Mouse (Mus musculus): ENCODE data around the gene Fancg. TPM values are rescaled to one million over a fixed set of nuclear protein-coding genes. Genes with fewer than 3 reads are reported as not detected.
"Not testable (repeated sequence)": the region's sequence is repeated elsewhere in the genome, so short reads cannot be mapped to it uniquely, and the experiment has no call there.

Fancg gene
- polyA plus RNA-seq, 1 experiment from 2014 or later = 5.5 TPM

DNA sequence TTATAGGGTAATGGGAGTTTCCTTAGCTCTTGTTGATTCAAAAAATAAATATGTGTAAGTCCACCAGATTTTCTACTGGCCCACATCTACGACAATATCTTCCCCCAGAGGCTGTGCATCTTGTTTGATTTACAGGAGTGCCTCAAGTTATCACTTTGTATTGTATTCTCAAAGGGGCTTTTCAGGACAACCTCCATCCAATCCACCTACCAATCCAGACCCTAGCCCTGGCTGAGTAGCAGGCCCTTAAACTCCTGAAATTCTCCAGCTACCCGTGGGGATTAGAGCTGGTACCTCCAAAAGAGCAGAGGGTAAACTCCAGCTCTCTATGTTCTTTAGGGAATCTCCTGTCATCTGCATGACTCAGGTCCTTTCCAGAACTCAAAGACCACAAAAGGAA, 12.3 kb downstream of the Fancg start:
- TF ChIP-seq CTCF (IDR thresholded peaks at IDR 0.05; ENCODE audit: low read depth) = no peak
- no peak for TF ChIP-seq EP300 (IDR thresholded peaks at IDR 0.05; ENCODE audit: low read depth)
- Histone ChIP-seq H3K9me3 (ENCODE audit: low read length) (no peaks in the 10 kb centered on the region), H3K4me1 (ENCODE audit: insufficient read depth) (peaks cover 19% of the 10 kb centered on the region), H3K27me3 (ENCODE audit: insufficient read depth, low read length) (no peaks in the 10 kb centered on the region), H3K4me3 (ENCODE audit: low read depth, low read length) (peak overlapping the region; percentile 95; the same call in 1 of the 2 replicates), H3K27ac (ENCODE audit: low read depth) (no peak overlapping the region), H3K9ac (replicated peaks) (peak overlapping the region; percentile 98), H3K4me2 (ENCODE audit: low read depth, low read length) (peak overlapping the region; percentile 78), H3K36me3 (replicated peaks; ENCODE audit: insufficient read depth, low read length) (peaks cover 29% of the 10 kb centered on the region)
- ATAC-seq (no peak), DNase-seq (no peak)
- WGBS (ENCODE audit: insufficient replicate concordance) = 47% methylated on average over 2 of the region's 2 CpGs

DNA sequence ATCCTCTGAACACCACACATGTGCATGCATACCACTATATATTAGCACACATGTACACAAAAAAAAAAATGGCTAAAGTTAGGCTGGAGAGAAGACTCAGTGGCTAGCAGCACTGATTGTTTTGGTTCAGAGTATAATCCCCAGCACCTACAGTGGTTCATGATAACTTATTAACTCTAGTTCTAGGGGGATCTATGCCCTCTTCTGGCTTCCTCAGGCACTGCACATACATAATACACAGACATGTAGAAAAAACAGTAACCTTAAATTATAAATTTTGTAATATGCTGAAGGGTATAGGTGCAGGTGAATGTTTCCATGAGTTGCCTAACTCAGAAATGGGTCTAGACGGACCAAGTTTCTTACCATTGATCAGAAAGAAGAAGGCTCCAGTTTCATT, 22.0 kb downstream of the Fancg start:
- Histone ChIP-seq H3K27ac (ENCODE audit: low read depth) (no peak overlapping the region), H3K9ac (replicated peaks) (no peak overlapping the region), H3K4me2 (ENCODE audit: low read depth, low read length) (no peak overlapping the region), H3K27me3 (ENCODE audit: insufficient read depth, low read length) (no peaks in the 10 kb centered on the region), H3K9me3 (ENCODE audit: low read length) (no peaks in the 10 kb centered on the region), H3K4me3 (ENCODE audit: low read depth, low read length) (no peak overlapping the region), H3K36me3 (replicated peaks; ENCODE audit: insufficient read depth, low read length) (peaks cover 88% of the 10 kb centered on the region), H3K4me1 (ENCODE audit: insufficient read depth) (no peaks in the 10 kb centered on the region)
- ATAC-seq (no peak), DNase-seq (no peak)
- no peak for TF ChIP-seq EP300 (IDR thresholded peaks at IDR 0.05; ENCODE audit: low read depth)
- peak; percentile 24 for TF ChIP-seq CTCF (IDR thresholded peaks at IDR 0.05; ENCODE audit: low read depth)
- 82% methylated on average over 1 of the region's 1 CpGs for WGBS (ENCODE audit: insufficient replicate concordance)

DNA sequence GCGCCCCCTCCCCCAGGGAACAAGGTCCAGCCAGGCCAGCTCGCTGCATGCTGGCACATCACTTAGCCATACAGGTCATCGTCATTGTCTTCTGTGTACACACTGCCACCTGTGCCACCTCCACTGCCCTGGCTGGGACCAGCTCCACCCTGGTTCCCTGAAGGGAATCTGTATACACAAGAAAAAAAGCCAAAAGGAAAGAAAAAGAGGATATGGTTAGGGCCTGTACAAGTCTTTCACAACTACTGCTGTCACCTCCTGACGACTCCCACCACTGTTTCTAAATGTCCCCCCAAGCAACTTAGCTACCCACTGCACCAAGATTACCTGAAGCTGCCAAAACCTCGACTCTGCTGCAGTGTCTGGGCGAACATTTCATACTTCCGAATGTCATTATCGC, 29.8 kb downstream of the Fancg start:
- not testable (repeated sequence) for H3K9ac ChIP-seq (replicated peaks); H3K4me2 ChIP-seq (ENCODE audit: low read depth, low read length); H3K4me1 ChIP-seq (ENCODE audit: insufficient read depth); H3K27ac ChIP-seq (ENCODE audit: low read depth); H3K9me3 ChIP-seq (ENCODE audit: low read length); DNase-seq; H3K27me3 ChIP-seq (ENCODE audit: insufficient read depth, low read length); H3K4me3 ChIP-seq (ENCODE audit: low read depth, low read length)
- H3K36me3 ChIP-seq (replicated peaks; ENCODE audit: insufficient read depth, low read length) = peaks cover 58% of the 10 kb centered on the region
- ATAC-seq = peak; percentile 51; the same call in 1 of the 2 replicates
- WGBS (ENCODE audit: insufficient replicate concordance) = 74% methylated on average over 7 of the region's 8 CpGs

DNA sequence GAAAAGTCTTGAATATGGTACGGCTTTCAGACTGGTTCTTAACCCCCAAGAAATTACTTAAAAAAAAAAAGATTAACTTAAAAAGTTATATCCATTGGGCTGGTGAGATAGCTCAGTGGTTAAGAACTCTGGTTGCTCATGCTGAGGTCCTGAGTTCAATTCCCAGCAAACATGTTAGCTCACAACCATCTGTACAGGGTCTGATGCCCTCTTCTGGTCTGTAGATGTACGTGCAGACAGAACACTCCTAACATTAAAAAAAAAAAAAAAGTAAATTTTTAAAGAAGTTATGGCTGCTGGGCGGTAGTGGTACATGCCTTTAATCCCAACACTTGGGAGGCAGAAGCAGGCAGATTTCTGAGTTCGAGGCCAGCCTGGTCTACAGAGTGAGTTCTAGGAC, 32.2 kb downstream of the Fancg start:
- no peak overlapping the region for H3K4me2 ChIP-seq (ENCODE audit: low read depth, low read length)
- WGBS (ENCODE audit: insufficient replicate concordance) = 87% methylated on average over 4 of the region's 4 CpGs
- H3K27ac ChIP-seq (ENCODE audit: low read depth) = no peak overlapping the region
- no peaks in the 10 kb centered on the region for H3K27me3 ChIP-seq (ENCODE audit: insufficient read depth, low read length)
- no peaks in the 10 kb centered on the region for H3K4me1 ChIP-seq (ENCODE audit: insufficient read depth)
- no peak overlapping the region for H3K4me3 ChIP-seq (ENCODE audit: low read depth, low read length)
- DNase-seq (no peak), ATAC-seq (no peak)
- H3K9me3 ChIP-seq (ENCODE audit: low read length) = no peaks in the 10 kb centered on the region
- no peak overlapping the region for H3K9ac ChIP-seq (replicated peaks)
- peak; percentile 41 for TF ChIP-seq CTCF (IDR thresholded peaks at IDR 0.05; ENCODE audit: low read depth)
- TF ChIP-seq EP300 (IDR thresholded peaks at IDR 0.05; ENCODE audit: low read depth) = no peak
- peaks cover 34% of the 10 kb centered on the region for H3K36me3 ChIP-seq (replicated peaks; ENCODE audit: insufficient read depth, low read length)

DNA sequence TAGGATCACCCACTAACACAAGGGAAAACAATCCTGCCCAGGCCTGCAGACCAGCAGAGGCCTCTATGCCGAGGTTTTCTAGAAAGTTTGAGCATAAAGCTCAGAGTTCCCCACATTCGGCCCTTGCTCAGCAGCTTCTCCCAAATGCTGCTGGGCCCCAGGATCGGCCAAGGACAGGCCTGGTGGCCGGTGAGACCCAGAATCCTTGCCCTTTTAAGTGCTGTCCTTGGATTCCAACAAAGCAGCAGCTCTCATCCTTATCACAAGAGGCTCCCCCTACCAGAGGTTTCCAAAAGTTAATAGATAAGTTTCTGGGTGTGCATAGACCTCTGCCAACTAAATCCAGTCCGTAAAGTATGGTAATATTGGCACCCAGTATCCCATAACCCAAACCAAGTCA, 36.4 kb downstream of the Fancg start:
- no peak for ATAC-seq
- Histone ChIP-seq H3K9ac (replicated peaks) (no peak overlapping the region), H3K4me2 (ENCODE audit: low read depth, low read length) (no peak overlapping the region), H3K36me3 (replicated peaks; ENCODE audit: insufficient read depth, low read length) (0 out of 2 replicates have a peak, but pooled peaks cover 7% of the 10 kb centered on the region), H3K4me1 (ENCODE audit: insufficient read depth) (no peaks in the 10 kb centered on the region), H3K27ac (ENCODE audit: low read depth) (no peak overlapping the region), H3K4me3 (ENCODE audit: low read depth, low read length) (no peak overlapping the region), H3K27me3 (ENCODE audit: insufficient read depth, low read length) (no peaks in the 10 kb centered on the region), H3K9me3 (ENCODE audit: low read length) (no peaks in the 10 kb centered on the region)
- DNase-seq = no peak
- WGBS (ENCODE audit: insufficient replicate concordance) = 72% methylated on average over 5 of the region's 5 CpGs
- no peak for TF ChIP-seq EP300 (IDR thresholded peaks at IDR 0.05; ENCODE audit: low read depth)

DNA sequence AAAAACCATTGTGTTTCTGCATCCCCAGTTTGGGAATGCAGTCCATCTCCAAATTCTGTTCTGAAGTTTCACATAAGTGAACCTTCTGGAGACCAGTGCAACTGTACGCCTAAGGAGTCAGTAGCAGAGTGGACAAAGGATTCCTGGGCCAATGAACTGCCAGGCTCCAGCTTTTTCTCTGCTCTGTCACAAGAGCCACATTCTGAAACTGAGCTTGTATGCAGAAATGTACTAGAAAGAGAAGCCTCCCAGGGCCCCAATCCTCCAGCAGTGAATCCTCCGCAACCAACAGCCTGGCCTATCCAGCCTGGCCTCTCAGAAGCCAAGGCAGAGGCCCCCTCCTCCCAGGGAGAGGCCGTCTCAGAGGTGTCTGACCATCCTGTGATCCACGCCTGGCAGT, 37.4 kb downstream of the Fancg start:
- 0 out of 2 replicates have a peak, but pooled peaks cover 3% of the 10 kb centered on the region for H3K36me3 ChIP-seq (replicated peaks; ENCODE audit: insufficient read depth, low read length)
- no peaks in the 10 kb centered on the region for H3K9me3 ChIP-seq (ENCODE audit: low read length)
- WGBS (ENCODE audit: insufficient replicate concordance) = 76% methylated on average over 4 of the region's 4 CpGs
- no peak overlapping the region for H3K4me2 ChIP-seq (ENCODE audit: low read depth, low read length)
- no peak overlapping the region for H3K9ac ChIP-seq (replicated peaks)
- no peak overlapping the region for H3K27ac ChIP-seq (ENCODE audit: low read depth)
- H3K4me3 ChIP-seq (ENCODE audit: low read depth, low read length) = no peak overlapping the region
- no peak for TF ChIP-seq EP300 (IDR thresholded peaks at IDR 0.05; ENCODE audit: low read depth)
- TF ChIP-seq CTCF (IDR thresholded peaks at IDR 0.05; ENCODE audit: low read depth) = no peak
- no peaks in the 10 kb centered on the region for H3K27me3 ChIP-seq (ENCODE audit: insufficient read depth, low read length)
- no peak for ATAC-seq
- H3K4me1 ChIP-seq (ENCODE audit: insufficient read depth) = no peaks in the 10 kb centered on the region
- DNase-seq = no peak

DNA sequence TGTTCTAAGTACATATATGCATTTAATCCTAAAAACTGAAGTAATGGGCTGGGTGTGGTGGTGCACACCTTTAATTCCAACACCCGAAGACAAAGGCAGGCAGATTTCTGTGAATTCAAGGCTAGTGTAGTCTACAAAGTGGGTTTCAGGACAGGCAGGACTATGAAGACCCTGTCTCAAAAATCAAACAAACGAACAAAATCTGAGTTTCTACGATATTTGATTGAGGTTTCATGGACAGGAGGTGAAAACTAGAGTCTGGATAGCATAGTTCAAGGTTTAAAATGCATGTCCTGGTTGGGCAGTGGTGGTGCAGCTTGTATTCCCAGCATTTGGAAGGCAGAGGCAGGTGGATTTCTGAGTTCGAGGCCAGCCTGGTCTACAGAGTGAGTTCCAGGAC, 41.0 kb downstream of the Fancg start, which contains the start of gene 1700022I11Rik:
Gene 1700022I11Rik, plus strand, starts transcription at position 301 of the 400 bp plus-strand sequence.
- H3K27me3 ChIP-seq (ENCODE audit: insufficient read depth, low read length) = no peaks in the 10 kb centered on the region
- ATAC-seq = no peak
- WGBS (ENCODE audit: insufficient replicate concordance) = 81% methylated on average over 4 of the region's 4 CpGs
- H3K4me3 ChIP-seq (ENCODE audit: low read depth, low read length) = no peak within 1 kb of the TSS
- TF ChIP-seq EP300 (IDR thresholded peaks at IDR 0.05; ENCODE audit: low read depth) (no peak), CTCF (IDR thresholded peaks at IDR 0.05; ENCODE audit: low read depth) (no peak)
- no peak within 1 kb of the TSS for H3K4me2 ChIP-seq (ENCODE audit: low read depth, low read length)
- H3K9ac ChIP-seq (replicated peaks) = no peak within 1 kb of the TSS
- H3K9me3 ChIP-seq (ENCODE audit: low read length) = no peaks in the 10 kb centered on the region
- no peaks in the 10 kb centered on the region for H3K4me1 ChIP-seq (ENCODE audit: insufficient read depth)
- no peak for DNase-seq
- H3K36me3 ChIP-seq (replicated peaks; ENCODE audit: insufficient read depth, low read length) = no peaks in the 10 kb centered on the region
- H3K27ac ChIP-seq (ENCODE audit: low read depth) = no peak within 1 kb of the TSS

All from liver, postnatal 0 days (tissue).